Mouse (Mus musculus) R1 (cell line): ENCODE measurements around the gene Dagla.
A peak's percentile ranks its signal among the peaks of the same experiment; 100 is the strongest.

Experiments
- DNase-seq: peaks from one replicate; pipeline ENCODE4 v3.0.0-alpha.2; 2018; ENCODE audit warnings: low read depth, low spot score

Dagla gene

DNA sequence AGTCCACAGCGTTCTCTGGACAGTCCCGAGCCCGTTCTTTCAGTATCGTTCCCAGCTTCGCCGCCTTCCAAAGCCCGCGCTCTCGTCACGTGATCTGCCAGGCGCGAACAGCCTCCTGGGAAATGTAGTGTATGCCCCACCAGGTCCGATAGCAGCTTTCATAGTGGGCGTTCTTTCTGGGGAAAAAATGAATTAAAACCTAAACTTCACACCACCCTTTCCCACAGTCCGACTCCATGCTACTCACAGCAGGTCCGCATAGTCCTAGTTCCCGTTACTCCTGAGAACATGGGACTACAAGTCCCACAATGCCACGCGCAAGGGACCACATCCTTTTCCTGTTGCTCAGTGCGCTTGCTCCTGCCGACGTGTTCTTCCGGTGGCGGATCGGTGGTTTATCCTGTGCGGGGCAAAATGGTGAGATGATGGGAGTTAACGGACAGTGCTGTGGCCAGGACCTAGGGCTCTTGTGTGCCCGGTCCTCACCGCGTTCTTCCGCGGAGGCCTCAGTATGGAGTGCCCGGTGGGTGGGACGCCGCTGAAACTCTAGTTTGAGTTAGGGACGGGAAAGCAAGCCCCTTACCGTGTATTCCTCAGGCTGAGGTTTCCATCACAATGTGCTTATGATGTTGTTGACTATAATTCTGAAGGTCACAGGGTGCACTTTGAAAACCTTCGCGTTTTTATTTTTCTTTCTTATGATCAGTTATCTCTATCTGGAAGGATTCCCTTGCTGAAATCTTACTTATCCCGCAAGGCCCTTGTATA, 100.6 kb downstream of the Dagla start, which contains the start of the genes Tmem258 and Fen1:
Gene Tmem258, plus strand, starts transcription at position 167 of the 768 bp plus-strand sequence.
Gene Fen1, minus strand, starts transcription at position 322 of the 768 bp plus-strand sequence.
- DNase-seq, result peak; percentile 94

DNA sequence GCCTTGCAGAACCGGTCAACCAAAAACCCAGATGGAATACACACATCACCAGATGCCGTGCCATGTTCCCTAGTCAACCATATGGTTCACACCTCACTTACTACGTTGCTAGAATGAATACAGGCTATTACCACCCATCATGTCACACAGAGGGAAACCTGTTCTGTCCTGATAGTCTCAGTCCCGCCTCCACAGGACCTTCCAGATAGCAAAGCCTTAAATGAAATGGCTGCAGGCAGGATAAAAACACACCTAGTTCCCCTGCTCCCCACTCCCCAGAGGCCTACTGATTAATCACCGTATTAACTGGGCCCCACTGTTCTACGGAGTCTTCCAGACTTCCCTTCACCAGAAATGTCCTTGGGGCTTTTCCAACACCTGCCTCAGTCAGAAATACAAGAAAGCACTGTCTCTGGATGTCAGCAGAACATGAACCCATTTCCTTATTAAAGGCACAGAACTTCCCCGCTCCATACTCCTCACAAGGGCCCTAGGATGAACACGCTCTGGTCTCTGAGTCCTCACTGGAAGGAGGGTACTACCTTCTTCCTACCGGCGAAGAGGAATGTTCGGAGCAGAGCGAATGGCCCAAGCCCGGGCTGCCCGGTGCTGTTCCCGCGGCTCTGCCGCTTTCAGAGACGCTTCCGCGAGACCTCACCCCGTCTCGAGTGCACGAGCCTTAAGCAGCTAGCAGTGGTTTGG, 101.4 kb downstream of the Dagla start:
- peak; percentile 47 for DNase-seq

DNA sequence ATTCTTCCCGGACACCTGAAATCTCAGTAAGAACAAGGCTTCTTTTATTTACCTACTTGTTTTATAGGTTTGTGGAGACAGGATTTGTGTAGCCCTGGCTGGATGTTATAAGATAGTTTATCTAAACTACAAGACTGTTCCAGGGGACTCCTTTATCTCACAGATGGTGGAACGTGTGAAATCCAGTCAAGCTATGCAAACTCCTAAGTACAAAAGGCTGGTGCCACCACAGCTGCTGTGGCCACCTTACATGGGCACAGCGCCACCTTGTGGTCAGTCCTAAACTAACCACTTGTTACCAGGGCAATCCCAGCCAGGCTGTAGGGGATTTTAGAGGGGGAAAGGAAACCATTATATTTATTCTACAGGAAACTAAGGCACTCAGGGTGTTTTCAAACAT, 106.0 kb downstream of the Dagla start:
- DNase-seq, result peak; percentile 86

DNA sequence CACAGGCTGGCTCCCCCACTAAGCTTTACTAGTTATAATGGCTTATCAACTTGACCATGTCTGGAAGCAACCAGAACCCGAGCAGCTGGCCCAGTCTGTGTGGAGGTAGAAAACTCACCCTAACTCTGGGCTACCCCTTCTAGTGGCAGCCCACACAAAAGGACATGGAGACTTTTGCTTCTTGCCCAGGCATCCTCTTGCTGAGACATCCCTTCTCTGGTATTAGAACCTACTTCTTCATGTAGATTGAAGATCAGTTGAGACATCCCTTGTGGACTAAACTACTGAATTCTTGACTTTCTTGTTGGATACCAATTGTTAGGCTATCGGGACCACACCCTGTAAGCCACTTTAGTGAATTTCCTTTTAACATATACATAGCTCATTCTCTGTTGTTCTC, 106.4 kb downstream of the Dagla start:
- DNase-seq, result no peak

DNA sequence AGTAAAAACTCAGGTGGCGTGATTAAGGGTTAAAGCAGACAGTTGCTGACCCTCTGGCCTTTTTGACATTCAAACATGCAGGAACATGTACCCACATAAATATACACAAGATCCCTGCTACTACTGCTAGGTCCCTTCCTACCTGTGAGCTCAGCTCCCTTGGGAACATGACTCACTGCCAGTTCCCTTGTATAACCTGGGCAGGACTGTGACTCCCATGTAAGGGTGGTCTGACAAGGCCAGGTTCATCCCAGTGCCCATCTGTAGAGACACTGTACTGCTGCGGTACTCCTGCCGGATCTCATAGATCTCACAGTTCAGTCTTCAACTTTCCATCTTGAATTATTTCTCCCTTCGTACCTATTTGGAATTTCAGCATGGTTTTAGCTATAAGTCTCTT, 107.5 kb downstream of the Dagla start:
- no peak for DNase-seq
